Mouse (Mus musculus) MEL (cell line): ENCODE data around the gene Dpt. TPM values are rescaled to one million over a fixed set of nuclear protein-coding genes. Genes with fewer than 3 reads are reported as not detected.

Source experiments
- DNase-seq: peaks from one replicate; pipeline ENCODE4 v3.0.0; 2011; ENCODE audit warnings: low read depth, low spot score
- H3K27ac ChIP-seq: 2 replicates; pipeline ENCODE4 v1.5.1; 2012; ENCODE audit warnings: low read depth, mild to moderate bottlenecking, control low read depth, low read length, moderate library complexity; ENCODE audit not compliant: control insufficient read depth
- H3K27me3 ChIP-seq, 2 experiments: fragments of 150-350 bp in 1 of 2; sonication (generic) in 1 of 2; 2 replicates each; pipeline ENCODE4 v1.6.1; 2012; ENCODE audit warnings: low read length in 2 of 2, mild to moderate bottlenecking in 2 of 2, improper control_type of control experiment in 1 of 2, moderate library complexity in 1 of 2; ENCODE audit not compliant: insufficient read depth in 2 of 2, control insufficient read depth in 1 of 2
- H3K36me3 ChIP-seq, 2 experiments: 2 replicates each; pipeline ENCODE4 v1.6.1; 2012 to 2014; ENCODE audit warnings: low read length in 2 of 2, improper control_type of control experiment in 1 of 2, inconsistent platforms in 1 of 2, mild to moderate bottlenecking in 1 of 2; ENCODE audit not compliant: insufficient read depth in 2 of 2, control insufficient read depth in 1 of 2
- H3K4me1 ChIP-seq, 2 experiments: fragments of 150-350 bp in 1 of 2; sonication (generic) in 1 of 2; 2 replicates each; pipeline ENCODE4 v1.6.1; 2012; ENCODE audit warnings: low read length in 2 of 2, improper control_type of control experiment in 1 of 2, mild to moderate bottlenecking in 1 of 2; ENCODE audit not compliant: insufficient read depth in 2 of 2, control insufficient read depth in 1 of 2
- H3K4me3 ChIP-seq, 2 experiments: fragments of 150-350 bp in 1 of 2; sonication (generic) in 1 of 2; 2 replicates each; pipeline ENCODE4 v1.5.1; 2012; ENCODE audit warnings: low read depth in 2 of 2, low read length in 2 of 2, mild to moderate bottlenecking in 2 of 2, moderate library complexity in 2 of 2, control low read depth in 1 of 2, improper control_type of control experiment in 1 of 2; ENCODE audit not compliant: control insufficient read depth in 1 of 2, insufficient read depth in 1 of 2
- H3K79me2 ChIP-seq: 2 replicates; pipeline ENCODE4 v1.6.1; 2012; ENCODE audit warnings: mild to moderate bottlenecking, low read length, moderate library complexity; ENCODE audit not compliant: control insufficient read depth, poor library complexity, insufficient read depth
- H3K9ac ChIP-seq: 2 replicates; pipeline ENCODE4 v1.6.1; 2012; ENCODE audit warnings: low read depth, mild to moderate bottlenecking, control low read depth, low read length, moderate library complexity; ENCODE audit not compliant: control insufficient read depth, poor library complexity, severe bottlenecking
- H3K9me3 ChIP-seq: fragments of 150-350 bp; sonication (generic); replicated peaks from 2 replicates; pipeline ENCODE4 v1.6.1; 2012; ENCODE audit warnings: mild to moderate bottlenecking, low read length, improper control_type of control experiment, moderate library complexity; ENCODE audit not compliant: insufficient read depth
- BHLHE40 ChIP-seq: IDR thresholded peaks from 2 replicates; pipeline ENCODE4 v1.6.1; 2012; ENCODE audit warnings: low read depth, mild to moderate bottlenecking, inconsistent platforms, low read length, improper control_type of control experiment, borderline replicate concordance
- CHD2 ChIP-seq: IDR thresholded peaks from 2 replicates; pipeline ENCODE4 v1.6.1; 2011; ENCODE audit warnings: low read length, improper control_type of control experiment
- CTCF ChIP-seq, 3 experiments: IDR thresholded peaks in 2 of 3; conservative IDR thresholded peaks in 1 of 3; 2 replicates each; pipeline ENCODE4 v1.5.1; 2011 to 2012; ENCODE audit warnings: low read length in 3 of 3, low read depth in 2 of 3, mild to moderate bottlenecking in 2 of 3, improper control_type of control experiment in 1 of 3, inconsistent platforms in 1 of 3, mixed read lengths in 1 of 3, moderate library complexity in 1 of 3; ENCODE audit not compliant: control insufficient read depth in 1 of 3, insufficient read depth in 1 of 3, poor library complexity in 1 of 3, severe bottlenecking in 1 of 3
- E2F4 ChIP-seq: IDR thresholded peaks from 2 replicates; pipeline ENCODE4 v1.6.1; 2011; ENCODE audit warnings: low read depth, low read length, improper control_type of control experiment, borderline replicate concordance
- ELF1 ChIP-seq: IDR thresholded peaks from 2 replicates; pipeline ENCODE4 v1.6.1; 2014; ENCODE audit warnings: low read depth, mild to moderate bottlenecking, inconsistent platforms, low read length, improper control_type of control experiment, moderate library complexity
- EP300 ChIP-seq, 2 experiments: IDR thresholded peaks; 2 replicates each; pipeline ENCODE4 v1.6.1; 2011; ENCODE audit warnings: improper control_type of control experiment in 2 of 2, low read length in 2 of 2, low read depth in 1 of 2, mild to moderate bottlenecking in 1 of 2
- ETS1 ChIP-seq: IDR thresholded peaks from 2 replicates; pipeline ENCODE4 v1.6.1; 2012; ENCODE audit warnings: low read depth, mild to moderate bottlenecking, inconsistent platforms, low read length, improper control_type of control experiment, moderate library complexity
- GABPA ChIP-seq: IDR thresholded peaks from 2 replicates; pipeline ENCODE4 v1.6.1; 2012; ENCODE audit warnings: low read depth, mild to moderate bottlenecking, inconsistent platforms, low read length, improper control_type of control experiment, moderate library complexity
- GATA1 ChIP-seq: IDR thresholded peaks from 2 replicates; pipeline ENCODE4 v1.6.1; 2011; ENCODE audit warnings: low read depth, low read length, improper control_type of control experiment
- JUND ChIP-seq: IDR thresholded peaks from 2 replicates; pipeline ENCODE4 v1.6.1; 2011; ENCODE audit warnings: low read depth, mild to moderate bottlenecking, improper control_type of control experiment, low read length
- KAT2A ChIP-seq: conservative IDR thresholded peaks from 2 replicates; pipeline ENCODE4 v1.6.1; 2012; ENCODE audit warnings: low read depth, low read length, improper control_type of control experiment, inconsistent platforms
- MAFK ChIP-seq: IDR thresholded peaks from 2 replicates; pipeline ENCODE4 v1.6.1; 2011; ENCODE audit warnings: low read depth, mild to moderate bottlenecking, low read length, improper control_type of control experiment, borderline replicate concordance
- MAX ChIP-seq: IDR thresholded peaks from 2 replicates; pipeline ENCODE4 v1.6.1; 2011; ENCODE audit warnings: low read length, improper control_type of control experiment
- MAZ ChIP-seq: IDR thresholded peaks from 2 replicates; pipeline ENCODE4 v1.6.1; 2012; ENCODE audit warnings: low read depth, mild to moderate bottlenecking, inconsistent platforms, low read length, improper control_type of control experiment
- MYC ChIP-seq: IDR thresholded peaks from 2 replicates; pipeline ENCODE4 v1.6.1; 2011; ENCODE audit warnings: low read depth, mild to moderate bottlenecking, low read length, improper control_type of control experiment, moderate library complexity
- POLR2AphosphoS2 ChIP-seq: IDR thresholded peaks from 2 replicates; pipeline ENCODE4 v1.6.1; 2011; ENCODE audit warnings: low read length, improper control_type of control experiment
- RAD21 ChIP-seq: IDR thresholded peaks from 2 replicates; pipeline ENCODE4 v1.6.1; 2011; ENCODE audit warnings: mild to moderate bottlenecking, low read depth, low read length, improper control_type of control experiment
- RCOR1 ChIP-seq: IDR thresholded peaks from 2 replicates; pipeline ENCODE4 v1.6.1; 2012; ENCODE audit warnings: low read depth, mild to moderate bottlenecking, inconsistent platforms, low read length, improper control_type of control experiment
- SIN3A ChIP-seq: IDR thresholded peaks from 2 replicates; pipeline ENCODE4 v1.6.1; 2012; ENCODE audit warnings: low read length, improper control_type of control experiment, inconsistent platforms
- SMC3 ChIP-seq: IDR thresholded peaks from 2 replicates; pipeline ENCODE4 v1.6.1; 2011; ENCODE audit warnings: low read depth, low read length, improper control_type of control experiment
- TCF12 ChIP-seq: IDR thresholded peaks from 2 replicates; pipeline ENCODE4 v1.6.1; 2014; ENCODE audit warnings: low read depth, mild to moderate bottlenecking, inconsistent platforms, low read length, improper control_type of control experiment, moderate library complexity
- UBTF ChIP-seq: IDR thresholded peaks from 2 replicates; pipeline ENCODE4 v1.6.1; 2012; ENCODE audit warnings: low read depth, mild to moderate bottlenecking, inconsistent platforms, low read length, improper control_type of control experiment, moderate library complexity, borderline replicate concordance; ENCODE audit not compliant: insufficient read depth
- USF1 ChIP-seq: IDR thresholded peaks from 2 replicates; pipeline ENCODE4 v1.6.1; 2014; ENCODE audit warnings: low read depth, mild to moderate bottlenecking, inconsistent platforms, low read length, improper control_type of control experiment, moderate library complexity
- USF2 ChIP-seq, 2 experiments: IDR thresholded peaks; 2 replicates each; pipeline ENCODE4 v1.6.1; 2011 to 2012; ENCODE audit warnings: improper control_type of control experiment in 2 of 2, low read length in 2 of 2, borderline replicate concordance in 1 of 2, inconsistent platforms in 1 of 2, low read depth in 1 of 2, mild to moderate bottlenecking in 1 of 2; ENCODE audit not compliant: insufficient read depth in 1 of 2
- ZMIZ1 ChIP-seq: IDR thresholded peaks from 2 replicates; pipeline ENCODE4 v1.6.1; 2012; ENCODE audit warnings: low read depth, mild to moderate bottlenecking, inconsistent platforms, low read length, improper control_type of control experiment, moderate library complexity
- ZNF384 ChIP-seq: IDR thresholded peaks from 2 replicates; pipeline ENCODE4 v1.6.1; 2012; ENCODE audit warnings: low read depth, mild to moderate bottlenecking, inconsistent platforms, low read length, improper control_type of control experiment
- polyA plus RNA-seq, 2 experiments: library from polyadenylated mRNA; stranded (reverse) in 1 of 2; unstranded in 1 of 2; fragments of >175 nt in 1 of 2; fragments of >200 nt in 1 of 2; gene quantifications; 2 replicates each; pipeline versions ENCODE4 v1.2.1 to v1.2.4; 2012; ENCODE audit warnings: low replicate concordance in 2 of 2, low read depth in 1 of 2; ENCODE audit not compliant: insufficient read length in 2 of 2, insufficient read depth in 1 of 2, missing spikeins in 1 of 2
- total RNA-seq: library from RNA; depleted of rRNA; stranded (reverse); fragments of 300-350 nt; gene quantifications from 2 replicates; pipeline ENCODE4 v1.2.3, GENCODE M21; 2012

Gene Dpt
- total and polyA plus RNA-seq, 3 experiments, result not detected

- H3K79me2 ChIP-seq, result no peaks in the 10 kb centered on the region
- no peak for TF ChIP-seq ZMIZ1
- TF ChIP-seq RCOR1, result no peak
- no peak for TF ChIP-seq RAD21
- TF ChIP-seq GATA1, result no peak
- TF ChIP-seq ETS1, result no peak
- no peak for TF ChIP-seq CHD2
- no peak for TF ChIP-seq CTCF (IDR thresholded peaks at IDR 0.05 in 2 of 3, conservative IDR thresholded peaks at IDR 0.05 in 1 of 3; ENCODE audit: control insufficient read depth in 1 of 3, insufficient read depth in 1 of 3, low read depth in 2 of 3, low read length in 3 of 3, poor library complexity in 1 of 3, severe bottlenecking in 1 of 3)
- TF ChIP-seq MYC, result no peak
- TF ChIP-seq MAZ, result no peak
- no peak for TF ChIP-seq USF1
- no peak for TF ChIP-seq USF2 (IDR thresholded peaks at IDR 0.05; ENCODE audit: borderline replicate concordance in 1 of 2, insufficient read depth in 1 of 2, low read depth in 1 of 2, low read length in 2 of 2)
- no peak for TF ChIP-seq GABPA
- TF ChIP-seq MAFK, result no peak
- no peak for TF ChIP-seq EP300 (IDR thresholded peaks at IDR 0.05; ENCODE audit: low read depth in 1 of 2, low read length in 2 of 2)
- TF ChIP-seq SIN3A, result no peak
- no peak for TF ChIP-seq JUND
- no peak for TF ChIP-seq SMC3
- TF ChIP-seq BHLHE40, result no peak
- TF ChIP-seq ZNF384, result no peak
- no peak for TF ChIP-seq UBTF
- H3K4me3 ChIP-seq, result no peak overlapping the region
- H3K4me1 ChIP-seq, result no peaks in the 10 kb centered on the region
- no peak overlapping the region for H3K27ac ChIP-seq
- H3K9me3 ChIP-seq, result no peaks in the 10 kb centered on the region
- no peaks in the 10 kb centered on the region for H3K36me3 ChIP-seq
- no peak for DNase-seq
- no peak overlapping the region for H3K9ac ChIP-seq
- H3K27me3 ChIP-seq, result no peaks in the 10 kb centered on the region
Observed at GRCm38 (mm10) chr1:164821821-164822220, 25.4 kb downstream of the Dpt start.

- no peak overlapping the region for H3K4me3 ChIP-seq
- no peak overlapping the region for H3K27ac ChIP-seq
- H3K27me3 ChIP-seq, result no peaks in the 10 kb centered on the region
- TF ChIP-seq EP300 (IDR thresholded peaks at IDR 0.05; ENCODE audit: low read depth in 1 of 2, low read length in 2 of 2) (no peak), CHD2 (no peak), E2F4 (no peak), ETS1 (no peak), UBTF (no peak), ELF1 (no peak), POLR2AphosphoS2 (no peak), KAT2A (no peak), USF2 (IDR thresholded peaks at IDR 0.05; ENCODE audit: borderline replicate concordance in 1 of 2, insufficient read depth in 1 of 2, low read depth in 1 of 2, low read length in 2 of 2) (no peak), TCF12 (no peak), MAZ (no peak), GABPA (no peak), MAFK (no peak), MAX (no peak)
- no peaks in the 10 kb centered on the region for H3K4me1 ChIP-seq
- no peaks in the 10 kb centered on the region for H3K79me2 ChIP-seq
- no peak for DNase-seq
- H3K9ac ChIP-seq, result no peak overlapping the region
- H3K36me3 ChIP-seq, result no peaks in the 10 kb centered on the region
- H3K9me3 ChIP-seq, result no peaks in the 10 kb centered on the region
Observed at GRCm38 (mm10) chr1:164822268-164822667, 25.8 kb downstream of the Dpt start.
